Mouse (Mus musculus) liver, adult 2 months (tissue): Measurements from ENCODE around the gene Hivep2. TPM values are rescaled to one million over a fixed set of nuclear protein-coding genes. Genes with fewer than 3 reads are reported as not detected.
A peak's percentile ranks its signal among the peaks of the same experiment; 100 is the strongest.

Experiments used
- DNase-seq: peaks from one replicate; pipeline ENCODE4 v3.0.0-alpha.2; 2011; ENCODE audit warnings: low read depth, low spot score; ENCODE audit errors: extremely low read depth
- H3K27ac ChIP-seq: fragments of 200-500 bp; replicated peaks from 2 replicates; pipeline ENCODE4 v1.5.1; 2012; ENCODE audit warnings: low read depth, mild to moderate bottlenecking, control low read depth, inconsistent platforms, low read length; ENCODE audit not compliant: insufficient read depth
- H3K27me3 ChIP-seq: fragments of 200-500 bp; 2 replicates; pipeline ENCODE4 v1.6.1; 2012; ENCODE audit warnings: mild to moderate bottlenecking, moderate library complexity, low read length, inconsistent platforms; ENCODE audit not compliant: control insufficient read depth, insufficient read depth
- H3K36me3 ChIP-seq: fragments of 200-500 bp; 2 replicates; pipeline ENCODE4 v1.6.1; 2012; ENCODE audit warnings: low read length, inconsistent platforms; ENCODE audit not compliant: control insufficient read depth, insufficient read depth
- H3K4me1 ChIP-seq: fragments of 200-500 bp; 2 replicates; pipeline ENCODE4 v1.6.1; 2011; ENCODE audit warnings: low read length; ENCODE audit not compliant: control insufficient read depth, insufficient read depth
- H3K4me3 ChIP-seq: fragments of 200-500 bp; 2 replicates; pipeline ENCODE4 v1.5.1; 2011; ENCODE audit warnings: low read depth, mild to moderate bottlenecking, control low read depth, low read length, moderate library complexity; ENCODE audit not compliant: insufficient read depth
- H3K79me2 ChIP-seq: fragments of 200-500 bp; 2 replicates; pipeline ENCODE4 v1.6.1; 2012; ENCODE audit warnings: inconsistent platforms, mild to moderate bottlenecking, low read length, moderate library complexity; ENCODE audit not compliant: control insufficient read depth, insufficient read depth
- H3K9ac ChIP-seq: fragments of 200-500 bp; 2 replicates; pipeline ENCODE4 v1.6.1; 2012; ENCODE audit warnings: low read depth, mild to moderate bottlenecking, control low read depth, inconsistent platforms, low read length
- CTCF ChIP-seq: fragments of 200-500 bp; IDR thresholded peaks from 2 replicates; pipeline ENCODE4 v1.5.1; 2011; ENCODE audit warnings: low read depth, low read length, control low read depth
- POLR2A ChIP-seq: fragments of 200-500 bp; IDR thresholded peaks from 2 replicates; pipeline ENCODE4 v1.6.1; 2011; ENCODE audit warnings: low read length, control low read depth; ENCODE audit not compliant: insufficient read depth; ENCODE audit errors: extremely low read depth
- WGBS: fragments of 180-500 bp; shearing (Covaris S2); methylation state at CpG from one replicate; pipeline ENCODE4 v1.1.7; 2018; 5-methylcytosine and 5-hydroxymethylcytosine counted together
- polyA plus RNA-seq: library from polyadenylated mRNA; depleted of rRNA; stranded (reverse); fragments of >200 nt; gene quantifications from 2 replicates; pipeline ENCODE4 v1.2.3, GENCODE M21; 2012
- total RNA-seq: library from RNA; depleted of rRNA; stranded (reverse); fragments of >200 nt; gene quantifications from 2 replicates; pipeline ENCODE4 v1.2.3, GENCODE M21; 2014

Gene Hivep2
- total and polyA plus RNA-seq, 2 experiments: 1.5 to 6.4 TPM

- Histone ChIP-seq H3K27ac (no peak overlapping the region), H3K4me1 (peaks cover 4% of the 10 kb centered on the region), H3K9ac (no peak overlapping the region), H3K4me3 (no peak overlapping the region), H3K27me3 (no peaks in the 10 kb centered on the region), H3K36me3 (no peaks in the 10 kb centered on the region), H3K79me2 (peaks cover 12% of the 10 kb centered on the region; the same call in 1 of the 2 replicates)
- no peak for TF ChIP-seq CTCF
- no peak for TF ChIP-seq POLR2A
- DNase-seq: no peak
- WGBS: 55% methylated on average over 7 of the region's 7 CpGs
Observed at GRCm38 (mm10) chr10:14018672-14019071, 52.8 kb downstream of the Hivep2 start.

GRCm38 (mm10) chr10:14019198-14019597 lies 53.3 kb downstream of the Hivep2 start:
- no peak overlapping the region for H3K9ac ChIP-seq
- H3K4me1 ChIP-seq: peaks cover under 1% of the 10 kb centered on the region
- no peak overlapping the region for H3K4me3 ChIP-seq
- no peak for DNase-seq
- no peaks in the 10 kb centered on the region for H3K36me3 ChIP-seq
- H3K27me3 ChIP-seq: no peaks in the 10 kb centered on the region
- TF ChIP-seq POLR2A: no peak
- no peak for TF ChIP-seq CTCF
- no peak overlapping the region for H3K27ac ChIP-seq
- peaks cover 12% of the 10 kb centered on the region; the same call in 1 of the 2 replicates for H3K79me2 ChIP-seq
- 79% methylated on average over 3 of the region's 3 CpGs for WGBS

- WGBS: 71% methylated on average over 7 of the region's 7 CpGs
- no peaks in the 10 kb centered on the region for H3K4me1 ChIP-seq
- H3K4me3 ChIP-seq: no peak overlapping the region
- no peaks in the 10 kb centered on the region for H3K27me3 ChIP-seq
- no peaks in the 10 kb centered on the region for H3K36me3 ChIP-seq
- no peak for DNase-seq
- TF ChIP-seq CTCF: no peak
- TF ChIP-seq POLR2A: no peak
- no peak overlapping the region for H3K27ac ChIP-seq
- peaks cover 10% of the 10 kb centered on the region; the same call in 1 of the 2 replicates for H3K79me2 ChIP-seq
- H3K9ac ChIP-seq: no peak overlapping the region
Observed at GRCm38 (mm10) chr10:14020253-14020652, 54.4 kb downstream of the Hivep2 start.

GRCm38 (mm10) chr10:14024971-14025370 lies 59.1 kb downstream of the Hivep2 start:
- Histone ChIP-seq H3K4me1 (peaks cover 4% of the 10 kb centered on the region; the same call in 1 of the 2 replicates), H3K4me3 (no peak overlapping the region)

GRCm38 (mm10) chr10:14027751-14028150 lies 61.9 kb downstream of the Hivep2 start:
- peaks cover 8% of the 10 kb centered on the region for H3K4me1 ChIP-seq
- no peak for TF ChIP-seq CTCF
- TF ChIP-seq POLR2A: no peak
- H3K4me3 ChIP-seq: no peak overlapping the region
- no peak overlapping the region for H3K27ac ChIP-seq
- WGBS: 34% methylated on average over 1 of the region's 1 CpGs
- peak; percentile 57 for DNase-seq
- H3K79me2 ChIP-seq: peaks cover 4% of the 10 kb centered on the region; the same call in 1 of the 2 replicates
- no peak overlapping the region for H3K9ac ChIP-seq
- no peaks in the 10 kb centered on the region for H3K27me3 ChIP-seq
- no peaks in the 10 kb centered on the region for H3K36me3 ChIP-seq

More at GRCm38 (mm10) chr10:14024971-14025370, 59.1 kb downstream of the Hivep2 start:
- Histone ChIP-seq H3K36me3 (no peaks in the 10 kb centered on the region), H3K9ac (no peak overlapping the region), H3K27me3 (no peaks in the 10 kb centered on the region), H3K79me2 (peaks cover 4% of the 10 kb centered on the region; the same call in 1 of the 2 replicates), H3K27ac (no peak overlapping the region)
- WGBS: 94% methylated on average over 7 of the region's 7 CpGs
- TF ChIP-seq POLR2A (no peak), CTCF (no peak)
- DNase-seq: no peak

GRCm38 (mm10) chr10:14028956-14029355 lies 63.1 kb downstream of the Hivep2 start:
- Histone ChIP-seq H3K79me2 (peaks cover 8% of the 10 kb centered on the region; the same call in 1 of the 2 replicates), H3K9ac (no peak overlapping the region), H3K27me3 (no peaks in the 10 kb centered on the region), H3K4me3 (no peak overlapping the region), H3K27ac (no peak overlapping the region), H3K4me1 (peaks cover 8% of the 10 kb centered on the region), H3K36me3 (no peaks in the 10 kb centered on the region)
- TF ChIP-seq CTCF: no peak
- TF ChIP-seq POLR2A: no peak
- 94% methylated on average over 7 of the region's 7 CpGs for WGBS
- no peak for DNase-seq
